In the genomic region with DNA sequence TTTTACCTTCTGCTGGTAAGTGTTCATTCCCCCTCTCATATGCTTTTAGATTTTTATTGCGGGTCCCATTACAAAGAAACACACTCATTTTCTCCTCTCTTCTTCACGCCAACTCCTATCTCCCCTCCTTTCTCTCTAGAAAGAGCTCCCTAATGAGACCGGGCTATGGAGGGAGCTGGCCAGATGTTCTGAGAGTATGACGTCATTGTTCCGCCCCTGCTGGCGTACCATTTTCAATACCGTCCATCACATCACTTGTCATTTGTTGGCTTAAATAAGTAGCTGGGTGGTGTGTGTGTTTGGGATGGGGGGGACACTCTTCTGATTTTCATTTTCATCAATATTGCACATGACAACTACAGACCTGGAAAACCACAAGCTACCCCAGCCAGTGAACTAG, we compare ENCODE assay signal across 15 mouse cellular contexts. TPM values are rescaled to one million over a fixed set of nuclear protein-coding genes. Genes with fewer than 3 reads are reported as not detected.
A peak's percentile ranks its signal among the peaks of the same experiment; 100 is the strongest.
DNase-seq lines count a peak whose midpoint lies in the region; ATAC-seq and TF ChIP-seq lines count a peak whose summit lies in the region.
"Had no signal": no experiment of that assay in that cellular context is flagged by ENCODE, and none has a peak within 500 bp of the region (broad histone marks: within the 10 kb centered on the region; RNA-seq: fewer than 3 reads in every experiment).

No protein-coding gene starts in this region.

- peak overlapping the region; percentile 83 for H3K27ac ChIP-seq in heart, embryonic 10.5 days
- no peak overlapping the region for H3K27ac ChIP-seq in limb, embryonic 14.5 days (replicated peaks; ENCODE audit: low read depth, low read length)
- no peak overlapping the region for H3K27ac ChIP-seq in limb, embryonic 10.5 days
- no peak overlapping the region for H3K27ac ChIP-seq in CH12.LX (ENCODE audit: insufficient read depth, low read depth)
- peak overlapping the region; percentile 98 for H3K27ac ChIP-seq in liver, embryonic 15.5 days (replicated peaks)
- no peak overlapping the region for H3K27ac ChIP-seq in kidney, adult 2 months (ENCODE audit: insufficient read depth, low read depth, low read length)
- H3K27ac ChIP-seq: lung, embryonic 15.5 days had no signal

- no peaks in the 10 kb centered on the region for H3K36me3 ChIP-seq in heart, embryonic 10.5 days
- H3K36me3 ChIP-seq in limb, embryonic 14.5 days (ENCODE audit: control insufficient read depth, insufficient read depth, low read length) = no peaks in the 10 kb centered on the region
- H3K36me3 ChIP-seq in limb, embryonic 10.5 days = no peaks in the 10 kb centered on the region
- no peaks in the 10 kb centered on the region for H3K36me3 ChIP-seq in CH12.LX (replicated peaks in 1 of 2; ENCODE audit: control insufficient read depth in 1 of 2, insufficient read depth in 1 of 2, low read length in 1 of 2)
- H3K36me3 ChIP-seq in liver, embryonic 15.5 days (replicated peaks) = peaks cover 55% of the 10 kb centered on the region
- no peaks in the 10 kb centered on the region for H3K36me3 ChIP-seq in kidney, adult 2 months (ENCODE audit: control insufficient read depth, insufficient read depth, low read length)
- H3K36me3 ChIP-seq: lung, embryonic 15.5 days; midbrain, embryonic 10.5 days had no signal

- H3K4me1 ChIP-seq in heart, embryonic 10.5 days = peaks cover 57% of the 10 kb centered on the region
- H3K4me1 ChIP-seq in limb, embryonic 14.5 days (ENCODE audit: control insufficient read depth, insufficient read depth, low read length) = no peaks in the 10 kb centered on the region
- H3K4me1 ChIP-seq in limb, embryonic 10.5 days = peaks cover 10% of the 10 kb centered on the region; the same call in 1 of the 2 replicates
- peaks cover 2 to 5% of the 10 kb centered on the region in 2 experiments; a peak in 2 of 4 replicates for H3K4me1 ChIP-seq in CH12.LX (ENCODE audit: control insufficient read depth in 1 of 2, insufficient read depth in 2 of 2)
- peaks cover 97% of the 10 kb centered on the region for H3K4me1 ChIP-seq in liver, embryonic 15.5 days (replicated peaks)
- H3K4me1 ChIP-seq in kidney, adult 2 months (ENCODE audit: control insufficient read depth, insufficient read depth, low read length) = no peaks in the 10 kb centered on the region

- H3K9ac ChIP-seq in limb, embryonic 14.5 days (ENCODE audit: low read depth, low read length, severe bottlenecking) = no peak overlapping the region
- no peak overlapping the region for H3K9ac ChIP-seq in CH12.LX (ENCODE audit: insufficient read depth, low read depth)
- peak overlapping the region; percentile 55; the same call in 1 of the 2 replicates for H3K9ac ChIP-seq in liver, embryonic 15.5 days
- H3K9ac ChIP-seq: forebrain, postnatal 0 days; lung, embryonic 15.5 days had no signal

- DNase-seq in heart, embryonic 10.5 days (ENCODE audit: low spot score) = no peak
- no peak for DNase-seq in heart, adult 9 months (ENCODE audit: low spot score in 2 of 2)
- DNase-seq in limb, embryonic 14.5 days (ENCODE audit: low spot score) = peak; percentile 35
- no peak for DNase-seq in limb, embryonic 10.5 days (ENCODE audit: low spot score)
- peak; percentile 24 for DNase-seq in CH12.LX (ENCODE audit: extremely low read depth)
- DNase-seq in right cerebral cortex, postnatal 14 days = no peak
- DNase-seq in kidney, adult 2 months = no peak
- DNase-seq: B cell, adult 2 months; cerebellum, adult 11 months; forebrain, postnatal 0 days; gastrocnemius, postnatal 25 days; thymus, postnatal 4 days had no signal

- in situ Hi-C loops in CH12.LX (cut with MboI; ENCODE audit: low pct_ligation_motif_present, low pct_unique_long_range_greater_than_20kb, low sequenced_read_pairs) = no loop called here

- H3K4me2 ChIP-seq in limb, embryonic 14.5 days (replicated peaks; ENCODE audit: low read depth, low read length, severe bottlenecking) = no peak overlapping the region
- H3K4me2 ChIP-seq in CH12.LX (ENCODE audit: insufficient read depth, low read depth, poor library complexity, severe bottlenecking) = peak overlapping the region; percentile 3; the same call in 1 of the 2 replicates
- H3K4me2 ChIP-seq in liver, embryonic 15.5 days = peak overlapping the region; percentile 72

- TF ChIP-seq CTCF in CH12.LX (conservative IDR thresholded peaks at IDR 0.05 in 1 of 2, IDR thresholded peaks at IDR 0.05 in 1 of 2; ENCODE audit: low read depth in 2 of 2, low read length in 2 of 2) = no peak
- no peak for TF ChIP-seq CTCF in kidney, adult 2 months (conservative IDR thresholded peaks at IDR 0.05; ENCODE audit: insufficient read depth, insufficient read length, low read depth, low read length)

- TF ChIP-seq POLR2A in limb, embryonic 14.5 days (IDR thresholded peaks at IDR 0.05; ENCODE audit: borderline replicate concordance, extremely low read depth, insufficient read depth, insufficient read length) = no peak
- TF ChIP-seq POLR2A in CH12.LX (IDR thresholded peaks at IDR 0.05; ENCODE audit: low read depth, low read length) = no peak
- no peak for TF ChIP-seq POLR2A in kidney, adult 2 months (IDR thresholded peaks at IDR 0.05; ENCODE audit: low read depth, low read length)

- no peaks in the 10 kb centered on the region for H3K9me3 ChIP-seq in heart, embryonic 10.5 days
- no peaks in the 10 kb centered on the region for H3K9me3 ChIP-seq in limb, embryonic 14.5 days (ENCODE audit: control insufficient read depth, low read length)
- H3K9me3 ChIP-seq in limb, embryonic 10.5 days (replicated peaks) = no peaks in the 10 kb centered on the region
- H3K9me3 ChIP-seq in CH12.LX (replicated peaks; ENCODE audit: low read length) = no peaks in the 10 kb centered on the region
- H3K9me3 ChIP-seq in liver, embryonic 15.5 days (replicated peaks) = no peaks in the 10 kb centered on the region
- H3K9me3 ChIP-seq: lung, embryonic 15.5 days; midbrain, embryonic 10.5 days had no signal

- H3K27me3 ChIP-seq in heart, embryonic 10.5 days (ENCODE audit: insufficient read depth, poor library complexity, severe bottlenecking) = no peaks in the 10 kb centered on the region
- no peaks in the 10 kb centered on the region for H3K27me3 ChIP-seq in limb, embryonic 14.5 days (ENCODE audit: control insufficient read depth, insufficient read depth, low read length)
- no peaks in the 10 kb centered on the region for H3K27me3 ChIP-seq in limb, embryonic 10.5 days (ENCODE audit: low read depth, poor library complexity, severe bottlenecking)
- H3K27me3 ChIP-seq in CH12.LX (replicated peaks) = no peaks in the 10 kb centered on the region
- H3K27me3 ChIP-seq in liver, embryonic 15.5 days = no peaks in the 10 kb centered on the region
- no peaks in the 10 kb centered on the region for H3K27me3 ChIP-seq in kidney, adult 2 months (replicated peaks; ENCODE audit: control insufficient read depth, insufficient read depth, low read length)
- H3K27me3 ChIP-seq: lung, embryonic 15.5 days had no signal

- TF ChIP-seq EP300 in CH12.LX (IDR thresholded peaks at IDR 0.05; ENCODE audit: low read length) = no peak

- no peaks in the 10 kb centered on the region for H3K79me2 ChIP-seq in CH12.LX (replicated peaks; ENCODE audit: control insufficient read depth, extremely low read depth, insufficient read depth, poor library complexity, severe bottlenecking)

- no peak for ATAC-seq in limb, embryonic 14.5 days (ENCODE audit: low FRiP score, low read depth)
- no peak for ATAC-seq in liver, embryonic 15.5 days (ENCODE audit: insufficient read depth)

- TF ChIP-seq RAD21 in CH12.LX (IDR thresholded peaks at IDR 0.05; ENCODE audit: low read depth, low read length) = no peak

- H3K4me3 ChIP-seq in heart, embryonic 10.5 days = no peak overlapping the region
- no peak overlapping the region for H3K4me3 ChIP-seq in limb, embryonic 14.5 days (replicated peaks; ENCODE audit: low read length)
- H3K4me3 ChIP-seq in limb, embryonic 10.5 days = no peak overlapping the region
- no peak overlapping the region for H3K4me3 ChIP-seq in CH12.LX (replicated peaks in 1 of 3; ENCODE audit: low read depth in 2 of 3, low read length in 2 of 3, poor library complexity in 1 of 3)
- no peak overlapping the region for H3K4me3 ChIP-seq in liver, embryonic 15.5 days (replicated peaks)
- H3K4me3 ChIP-seq in kidney, adult 2 months (ENCODE audit: insufficient read depth, low read depth, low read length) = no peak overlapping the region
- H3K4me3 ChIP-seq: lung, embryonic 15.5 days; midbrain, embryonic 10.5 days had no signal

- dilution Hi-C loops in CH12.LX (cut with MboI; ENCODE audit: extremely low pct_ligation_motif_present, extremely low pct_unique_long_range_greater_than_20kb, low sequenced_read_pairs) = no loop called here

- WGBS in heart, embryonic 10.5 days = 59% methylated on average over 7 of the region's 7 CpGs
- WGBS in limb, embryonic 14.5 days = 50% methylated on average over 7 of the region's 7 CpGs
- 65% methylated on average over 7 of the region's 7 CpGs for WGBS in limb, embryonic 10.5 days
- WGBS in liver, embryonic 15.5 days (ENCODE audit: insufficient replicate concordance) = 69% methylated on average over 7 of the region's 7 CpGs
- WGBS in kidney, adult 2 months = 79% methylated on average over 7 of the region's 7 CpGs

TF ChIP-seq in CH12.LX, 34 proteins besides CTCF, POLR2A, EP300 and RAD21:
- TF ChIP-seq JUN (IDR thresholded peaks at IDR 0.05; ENCODE audit: insufficient read depth, low read depth, low read length) = peak; percentile 87
- TF ChIP-seq JUND (conservative IDR thresholded peaks at IDR 0.05; ENCODE audit: low read depth, low read length) = peak; percentile 88
- 0 out of 2 replicates have a peak, but pooled peaks have one; percentile 17 for TF ChIP-seq IRF4 (IDR thresholded peaks at IDR 0.05; ENCODE audit: low read depth, low read length)
- peak; percentile 25; the same call in 1 of the 2 replicates for TF ChIP-seq TCF12 (IDR thresholded peaks at IDR 0.05; ENCODE audit: low read depth, low read length)
- TF ChIP-seq NRF1 (IDR thresholded peaks at IDR 0.05; ENCODE audit: low read depth, low read length) = no peak
- TF ChIP-seq POLR2AphosphoS2 (IDR thresholded peaks at IDR 0.05; ENCODE audit: low read depth, low read length) = no peak
- TF ChIP-seq ZC3H11A (IDR thresholded peaks at IDR 0.05; ENCODE audit: low read depth, low read length) = no peak
- no peak for TF ChIP-seq ZMIZ1 (IDR thresholded peaks at IDR 0.05; ENCODE audit: low read depth, low read length)

RNA-seq across cellular contexts. Expression of a gene that starts 33.3 kb away (rescaled TPM):
- 11.5 and 17.4 TPM in 2 replicates for polyA plus RNA-seq in heart, embryonic 10.5 days (2016; fragmentation: Nextera tagmentation; extraction: Ambion mirVana)
- 1.3 and 1.5 TPM in 2 replicates for polyA plus RNA-seq in limb, embryonic 14.5 days (2012; rRNA removed)
- polyA plus RNA-seq in limb, embryonic 14.5 days (2014; fragmentation: Nextera tagmentation; extraction: Ambion mirVana) = 1.3 TPM in 2 replicates
- 3.7 and 4.2 TPM in 2 replicates for polyA plus RNA-seq in limb, embryonic 10.5 days (2016; fragmentation: Nextera tagmentation; extraction: Ambion mirVana)
- total RNA-seq in CH12.LX (2012; rRNA removed) (0.04 and 0.08 TPM in 2 replicates), CH12.LX (2014; rRNA removed) (0.01 and 0.03 TPM in 2 replicates)
- 0.04 and 0.08 TPM in 2 replicates for polyA plus RNA-seq in CH12.LX (2012; ENCODE audit: insufficient read length, low read depth)
- 58.9 and 69.2 TPM in 2 replicates for polyA plus RNA-seq in liver, embryonic 15.5 days (2015; fragmentation: Nextera tagmentation; extraction: Ambion mirVana)
- polyA plus RNA-seq in kidney, adult 2 months (2012; rRNA removed) = 1.6 and 1.9 TPM in 2 replicates

Comparison
In these comparisons a context has a peak if more than half of its experiments do, and no peak if none do; other contexts are left out.
1. DNase-seq: peak in limb, embryonic 14.5 days (single experiment) and CH12.LX (single experiment); none in heart, embryonic 10.5 days (single experiment), heart, adult 9 months (0 of 2), limb, embryonic 10.5 days (single experiment), right cerebral cortex, postnatal 14 days (single experiment) and kidney, adult 2 months (single experiment).
2. H3K27ac ChIP-seq: peak in heart, embryonic 10.5 days (single experiment) and liver, embryonic 15.5 days (single experiment); none in limb, embryonic 14.5 days (single experiment), limb, embryonic 10.5 days (single experiment), CH12.LX (single experiment) and kidney, adult 2 months (single experiment).